Mouse (Mus musculus): ENCODE results near the gene Mov10l1. TPM values are rescaled to one million over a fixed set of nuclear protein-coding genes. Genes with fewer than 3 reads are reported as not detected.

Mov10l1 gene
- total and polyA plus RNA-seq, 3 experiments = not detected

- DNase-seq = no peak
Measured at GRCm38 (mm10) chr15:89016722-89017121, 34.0 kb downstream of the Mov10l1 start.

- DNase-seq = no peak
Measured at GRCm38 (mm10) chr15:89020085-89020484, 37.4 kb downstream of the Mov10l1 start.

GRCm38 (mm10) chr15:89020492-89020891 is 37.8 kb downstream of the Mov10l1 start:
- no peak for DNase-seq

- no peak for DNase-seq
Measured at GRCm38 (mm10) chr15:89044381-89044780, 61.7 kb downstream of the Mov10l1 start.

GRCm38 (mm10) chr15:89046356-89046755 is 63.6 kb downstream of the Mov10l1 start:
- no peak for DNase-seq

GRCm38 (mm10) chr15:89054666-89055065 is 72.0 kb downstream of the Mov10l1 start:
- no peak for DNase-seq

- DNase-seq = no peak
Measured at GRCm38 (mm10) chr15:89058736-89059135, 76.0 kb downstream of the Mov10l1 start.

- DNase-seq = no peak
Measured at GRCm38 (mm10) chr15:89059161-89059931, 76.6 kb downstream of the Mov10l1 start, which contains the start of gene Panx2. TSS of gene Panx2 (plus strand) at chr15:89059734.

- DNase-seq = peak; percentile 33
Measured at GRCm38 (mm10) chr15:89060032-89060681, 77.4 kb downstream of the Mov10l1 start.

- no peak for DNase-seq
Measured at GRCm38 (mm10) chr15:89060811-89061460, 78.2 kb downstream of the Mov10l1 start.

- no peak for DNase-seq
Measured at GRCm38 (mm10) chr15:89061761-89062517, 79.2 kb downstream of the Mov10l1 start.

- no peak for DNase-seq
Measured at GRCm38 (mm10) chr15:89062518-89062910, 79.8 kb downstream of the Mov10l1 start.

- no peak for DNase-seq
Measured at GRCm38 (mm10) chr15:89063001-89063400, 80.3 kb downstream of the Mov10l1 start.

GRCm38 (mm10) chr15:89063536-89063935 is 80.8 kb downstream of the Mov10l1 start:
- no peak for DNase-seq

- DNase-seq = no peak
Measured at GRCm38 (mm10) chr15:89064891-89065290, 82.2 kb downstream of the Mov10l1 start.

GRCm38 (mm10) chr15:89067609-89068008 is 84.9 kb downstream of the Mov10l1 start:
- no peak for DNase-seq

GRCm38 (mm10) chr15:89068226-89068625 is 85.5 kb downstream of the Mov10l1 start:
- DNase-seq = no peak

GRCm38 (mm10) chr15:89069336-89069840 is 86.7 kb downstream of the Mov10l1 start:
- DNase-seq = no peak

- no peak for DNase-seq
Measured at GRCm38 (mm10) chr15:89070606-89071005, 87.9 kb downstream of the Mov10l1 start.

GRCm38 (mm10) chr15:89073993-89074603 is 91.4 kb downstream of the Mov10l1 start:
- no peak for DNase-seq

Measured in adrenal gland, adult 2 months (tissue).